Mouse (Mus musculus): ENCODE data around the gene Stab2. TPM values are rescaled to one million over a fixed set of nuclear protein-coding genes. Genes with fewer than 3 reads are reported as not detected.

Gene Stab2
- polyA plus RNA-seq, 1 experiment from 2014 or later, result 0.66 TPM

- no peak for TF ChIP-seq CTCF (IDR thresholded peaks at IDR 0.05; ENCODE audit: low read depth)
- no peak for ATAC-seq
- no peaks in the 10 kb centered on the region for H3K36me3 ChIP-seq (ENCODE audit: control insufficient read depth, insufficient read depth)
These were observed 135.2 kb downstream of the Stab2 start for GRCm38 (mm10) chr10:86872591-86872990.

GRCm38 (mm10) chr10:86872121-86872520 is 135.7 kb downstream of the Stab2 start:
- H3K36me3 ChIP-seq (ENCODE audit: control insufficient read depth, insufficient read depth), result no peaks in the 10 kb centered on the region
- H3K9me3 ChIP-seq (ENCODE audit: control insufficient read depth), result no peaks in the 10 kb centered on the region
- H3K27ac ChIP-seq (ENCODE audit: low read depth, low read length), result no peak overlapping the region
- no peak for ATAC-seq
- no peak overlapping the region for H3K9ac ChIP-seq (ENCODE audit: low read depth, low read length)
- 51% methylated on average over 7 of the region's 7 CpGs for WGBS
- no peak overlapping the region for H3K4me2 ChIP-seq (replicated peaks; ENCODE audit: low read depth)
- H3K27me3 ChIP-seq (replicated peaks; ENCODE audit: control insufficient read depth, insufficient read depth, low read length), result no peaks in the 10 kb centered on the region
- no peaks in the 10 kb centered on the region for H3K4me1 ChIP-seq (replicated peaks; ENCODE audit: control insufficient read depth, insufficient read depth, low read length)
- no peak overlapping the region for H3K4me3 ChIP-seq (ENCODE audit: low read depth, low read length)
- no peak for TF ChIP-seq CTCF (IDR thresholded peaks at IDR 0.05; ENCODE audit: low read depth)

More at GRCm38 (mm10) chr10:86872591-86872990, 135.2 kb downstream of the Stab2 start:
- Histone ChIP-seq H3K4me1 (replicated peaks; ENCODE audit: control insufficient read depth, insufficient read depth, low read length) (no peaks in the 10 kb centered on the region), H3K4me3 (ENCODE audit: low read depth, low read length) (no peak overlapping the region), H3K9ac (ENCODE audit: low read depth, low read length) (no peak overlapping the region), H3K4me2 (replicated peaks; ENCODE audit: low read depth) (no peak overlapping the region), H3K27me3 (replicated peaks; ENCODE audit: control insufficient read depth, insufficient read depth, low read length) (no peaks in the 10 kb centered on the region), H3K9me3 (ENCODE audit: control insufficient read depth) (no peaks in the 10 kb centered on the region), H3K27ac (ENCODE audit: low read depth, low read length) (no peak overlapping the region)
- 54% methylated on average over 5 of the region's 5 CpGs for WGBS

GRCm38 (mm10) chr10:86863429-86863828 is 144.4 kb downstream of the Stab2 start:
- H3K4me1 ChIP-seq (replicated peaks; ENCODE audit: control insufficient read depth, insufficient read depth, low read length), result no peaks in the 10 kb centered on the region
- H3K27me3 ChIP-seq (replicated peaks; ENCODE audit: control insufficient read depth, insufficient read depth, low read length), result no peaks in the 10 kb centered on the region
- H3K9me3 ChIP-seq (ENCODE audit: control insufficient read depth), result no peaks in the 10 kb centered on the region
- H3K27ac ChIP-seq (ENCODE audit: low read depth, low read length), result no peak overlapping the region
- H3K4me2 ChIP-seq (replicated peaks; ENCODE audit: low read depth), result no peak overlapping the region
- TF ChIP-seq CTCF (IDR thresholded peaks at IDR 0.05; ENCODE audit: low read depth), result peak; percentile 55
- no peak overlapping the region for H3K4me3 ChIP-seq (ENCODE audit: low read depth, low read length)
- 91% methylated on average over 6 of the region's 6 CpGs for WGBS
- H3K9ac ChIP-seq (ENCODE audit: low read depth, low read length), result no peak overlapping the region
- no peaks in the 10 kb centered on the region for H3K36me3 ChIP-seq (ENCODE audit: control insufficient read depth, insufficient read depth)
- ATAC-seq, result no peak

GRCm38 (mm10) chr10:86862496-86862895 is 145.3 kb downstream of the Stab2 start:
- WGBS, result 71% methylated on average over 6 of the region's 6 CpGs
- no peak for ATAC-seq
- H3K27me3 ChIP-seq (replicated peaks; ENCODE audit: control insufficient read depth, insufficient read depth, low read length), result no peaks in the 10 kb centered on the region
- no peak overlapping the region for H3K9ac ChIP-seq (ENCODE audit: low read depth, low read length)
- no peak overlapping the region for H3K4me2 ChIP-seq (replicated peaks; ENCODE audit: low read depth)
- H3K9me3 ChIP-seq (ENCODE audit: control insufficient read depth), result no peaks in the 10 kb centered on the region
- no peak overlapping the region for H3K27ac ChIP-seq (ENCODE audit: low read depth, low read length)
- no peaks in the 10 kb centered on the region for H3K36me3 ChIP-seq (ENCODE audit: control insufficient read depth, insufficient read depth)
- H3K4me3 ChIP-seq (ENCODE audit: low read depth, low read length), result no peak overlapping the region
- no peaks in the 10 kb centered on the region for H3K4me1 ChIP-seq (replicated peaks; ENCODE audit: control insufficient read depth, insufficient read depth, low read length)
- no peak for TF ChIP-seq CTCF (IDR thresholded peaks at IDR 0.05; ENCODE audit: low read depth)

GRCm38 (mm10) chr10:86860396-86860795 is 147.4 kb downstream of the Stab2 start:
- Histone ChIP-seq H3K36me3 (ENCODE audit: control insufficient read depth, insufficient read depth) (no peaks in the 10 kb centered on the region), H3K9me3 (ENCODE audit: control insufficient read depth) (no peaks in the 10 kb centered on the region), H3K4me2 (replicated peaks; ENCODE audit: low read depth) (no peak overlapping the region), H3K4me3 (ENCODE audit: low read depth, low read length) (no peak overlapping the region), H3K9ac (ENCODE audit: low read depth, low read length) (no peak overlapping the region), H3K4me1 (replicated peaks; ENCODE audit: control insufficient read depth, insufficient read depth, low read length) (no peaks in the 10 kb centered on the region), H3K27ac (ENCODE audit: low read depth, low read length) (no peak overlapping the region), H3K27me3 (replicated peaks; ENCODE audit: control insufficient read depth, insufficient read depth, low read length) (no peaks in the 10 kb centered on the region)
- no peak for ATAC-seq
- no peak for TF ChIP-seq CTCF (IDR thresholded peaks at IDR 0.05; ENCODE audit: low read depth)
- 79% methylated on average over 4 of the region's 4 CpGs for WGBS

GRCm38 (mm10) chr10:86853433-86853832 is 154.4 kb downstream of the Stab2 start:
- no peak overlapping the region for H3K27ac ChIP-seq (ENCODE audit: low read depth, low read length)
- TF ChIP-seq CTCF (IDR thresholded peaks at IDR 0.05; ENCODE audit: low read depth), result no peak
- no peaks in the 10 kb centered on the region for H3K36me3 ChIP-seq (ENCODE audit: control insufficient read depth, insufficient read depth)
- H3K9me3 ChIP-seq (ENCODE audit: control insufficient read depth), result no peaks in the 10 kb centered on the region
- ATAC-seq, result no peak
- H3K4me1 ChIP-seq (replicated peaks; ENCODE audit: control insufficient read depth, insufficient read depth, low read length), result no peaks in the 10 kb centered on the region
- H3K9ac ChIP-seq (ENCODE audit: low read depth, low read length), result no peak overlapping the region
- H3K4me2 ChIP-seq (replicated peaks; ENCODE audit: low read depth), result no peak overlapping the region
- WGBS, result 88% methylated on average over 3 of the region's 3 CpGs
- H3K4me3 ChIP-seq (ENCODE audit: low read depth, low read length), result no peak overlapping the region
- no peaks in the 10 kb centered on the region for H3K27me3 ChIP-seq (replicated peaks; ENCODE audit: control insufficient read depth, insufficient read depth, low read length)

- H3K36me3 ChIP-seq (ENCODE audit: control insufficient read depth, insufficient read depth), result no peaks in the 10 kb centered on the region
- no peak for ATAC-seq
- WGBS, result 81% methylated on average over 6 of the region's 6 CpGs
- H3K4me3 ChIP-seq (ENCODE audit: low read depth, low read length), result no peak overlapping the region
- no peaks in the 10 kb centered on the region for H3K27me3 ChIP-seq (replicated peaks; ENCODE audit: control insufficient read depth, insufficient read depth, low read length)
- no peak for TF ChIP-seq CTCF (IDR thresholded peaks at IDR 0.05; ENCODE audit: low read depth)
- no peak overlapping the region for H3K27ac ChIP-seq (ENCODE audit: low read depth, low read length)
- no peaks in the 10 kb centered on the region for H3K4me1 ChIP-seq (replicated peaks; ENCODE audit: control insufficient read depth, insufficient read depth, low read length)
- no peaks in the 10 kb centered on the region for H3K9me3 ChIP-seq (ENCODE audit: control insufficient read depth)
- H3K4me2 ChIP-seq (replicated peaks; ENCODE audit: low read depth), result no peak overlapping the region
- no peak overlapping the region for H3K9ac ChIP-seq (ENCODE audit: low read depth, low read length)
These were observed 155.7 kb downstream of the Stab2 start for GRCm38 (mm10) chr10:86852160-86852559.
